Mouse (Mus musculus) cerebellum, adult 2 months (tissue): ENCODE measurements at regions not wholly inside any gene's neighbourhood (a gene's known extent, or its start where the extent isn't known, plus 50 kb on each side); places are given as distances from the start of the nearest gene placed in this dataset.

Source experiments
- CTCF ChIP-seq: fragments of 200-500 bp; IDR thresholded peaks from 2 replicates; pipeline ENCODE4 v1.5.1; 2011; ENCODE audit warnings: low read depth, mild to moderate bottlenecking, control low read depth, low read length, moderate library complexity, borderline replicate concordance; ENCODE audit not compliant: insufficient read depth
- POLR2A ChIP-seq: fragments of 200-500 bp; IDR thresholded peaks from 2 replicates; pipeline ENCODE4 v1.6.1; 2011; ENCODE audit warnings: low read length, control low read depth, borderline replicate concordance; ENCODE audit not compliant: insufficient read depth

DNA sequence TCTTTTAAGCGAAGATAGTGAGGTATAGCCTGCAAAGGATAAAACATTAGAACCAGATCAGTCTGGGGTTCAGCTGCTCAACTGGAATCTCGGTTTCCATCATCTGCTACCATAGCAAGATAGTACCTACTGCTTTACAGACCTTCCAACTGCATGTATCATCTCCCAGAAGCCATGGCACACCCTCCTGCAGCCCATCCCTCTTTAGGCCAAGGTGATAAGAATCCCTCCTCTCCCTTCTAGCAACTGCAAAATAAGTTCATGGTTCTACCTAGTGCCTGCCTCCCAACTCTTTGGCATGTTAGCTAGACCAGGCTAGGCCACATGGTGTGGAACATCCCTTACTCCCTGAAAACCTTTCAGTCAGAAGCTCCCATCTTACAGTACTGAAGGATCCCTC is 52.4 kb upstream of the Picalm start:
- TF ChIP-seq POLR2A: no peak
- no peak for TF ChIP-seq CTCF
